Mouse (Mus musculus): ENCODE results near the gene Trpm8.

Trpm8 gene

GRCm38 (mm10) chr1:88301121-88302014 lies 23.9 kb downstream of the Trpm8 start:
- peak; percentile 42 for DNase-seq (ENCODE audit: low read depth, low spot score)

GRCm38 (mm10) chr1:88302057-88302740 lies 24.7 kb downstream of the Trpm8 start:
- DNase-seq (ENCODE audit: low read depth, low spot score), result peak; percentile 10

- peak; percentile 7 for DNase-seq (ENCODE audit: low read depth, low spot score)
Measured at GRCm38 (mm10) chr1:88303762-88304161, 26.3 kb downstream of the Trpm8 start.

GRCm38 (mm10) chr1:88304261-88304985 lies 27.0 kb downstream of the Trpm8 start:
- DNase-seq (ENCODE audit: low read depth, low spot score), result peak; percentile 17

- peak; percentile 4 for DNase-seq (ENCODE audit: low read depth, low spot score)
Measured at GRCm38 (mm10) chr1:88305018-88305795, 27.7 kb downstream of the Trpm8 start.

GRCm38 (mm10) chr1:88306543-88306942 lies 29.1 kb downstream of the Trpm8 start:
- DNase-seq (ENCODE audit: low read depth, low spot score), result peak; percentile 8

GRCm38 (mm10) chr1:88307180-88307579 lies 29.7 kb downstream of the Trpm8 start:
- DNase-seq (ENCODE audit: low read depth, low spot score), result peak; percentile 7

- DNase-seq (ENCODE audit: low read depth, low spot score), result peak; percentile 7
Measured at GRCm38 (mm10) chr1:88309020-88309419, 31.6 kb downstream of the Trpm8 start.

- DNase-seq (ENCODE audit: low read depth, low spot score), result no peak
Measured at GRCm38 (mm10) chr1:88309905-88310304, 32.4 kb downstream of the Trpm8 start.

GRCm38 (mm10) chr1:88310349-88310748 lies 32.9 kb downstream of the Trpm8 start:
- peak; percentile 7 for DNase-seq (ENCODE audit: low read depth, low spot score)

GRCm38 (mm10) chr1:88317279-88317678 lies 39.8 kb downstream of the Trpm8 start:
- no peak for DNase-seq (ENCODE audit: low read depth, low spot score)

GRCm38 (mm10) chr1:88318531-88319060 lies 41.1 kb downstream of the Trpm8 start:
- DNase-seq (ENCODE audit: low read depth, low spot score), result peak; percentile 71

GRCm38 (mm10) chr1:88320821-88321395 lies 43.4 kb downstream of the Trpm8 start:
- DNase-seq (ENCODE audit: low read depth, low spot score), result no peak

GRCm38 (mm10) chr1:88322146-88322545 lies 44.7 kb downstream of the Trpm8 start:
- DNase-seq (ENCODE audit: low read depth, low spot score), result no peak

GRCm38 (mm10) chr1:88323101-88323500 lies 45.6 kb downstream of the Trpm8 start:
- DNase-seq (ENCODE audit: low read depth, low spot score), result no peak

- DNase-seq (ENCODE audit: low read depth, low spot score), result no peak
Measured at GRCm38 (mm10) chr1:88339481-88339880, 62.0 kb downstream of the Trpm8 start.

GRCm38 (mm10) chr1:88342615-88343014 lies 65.2 kb downstream of the Trpm8 start:
- DNase-seq (ENCODE audit: low read depth, low spot score), result no peak

GRCm38 (mm10) chr1:88345580-88345979 lies 68.1 kb downstream of the Trpm8 start:
- no peak for DNase-seq (ENCODE audit: low read depth, low spot score)

GRCm38 (mm10) chr1:88348496-88349005 lies 71.1 kb downstream of the Trpm8 start:
- DNase-seq (ENCODE audit: low read depth, low spot score), result no peak

- no peak for DNase-seq (ENCODE audit: low read depth, low spot score)
Measured at GRCm38 (mm10) chr1:88350761-88351160, 73.3 kb downstream of the Trpm8 start.

All from CD4-positive, CD25-positive, alpha-beta regulatory T cell, adult 2 months (primary cell).